Mouse (Mus musculus) urinary bladder, postnatal 10 days (tissue): ENCODE results near the gene Gm7980.
"Not testable (repeated sequence)": the region's sequence is repeated elsewhere in the genome, so short reads cannot be mapped to it uniquely, and the experiment has no call there.

ENCODE experiments used
- DNase-seq: peaks from one replicate; pipeline ENCODE4 v3.0.0; 2022; ENCODE audit warnings: low spot score

Gm7980 gene

GRCm38 (mm10) chr14:41907190-41907589, at the start of gene Gm7980:
TSS of gene Gm7980 (minus strand) at chr14:41907290.
- DNase-seq: not testable (repeated sequence)

- DNase-seq: not testable (repeated sequence)
Measured at GRCm38 (mm10) chr14:41943695-41944094, 36.6 kb upstream of the Gm7980 start, which contains the start of gene 1700024B05Rik. TSS of gene 1700024B05Rik (plus strand) at chr14:41943995.

GRCm38 (mm10) chr14:41924649-41925048, 17.6 kb upstream of the Gm7980 start, which contains the start of gene 1700049E17Rik1:
TSS of gene 1700049E17Rik1 (plus strand) at chr14:41924949.
- DNase-seq: not testable (repeated sequence)
